Mouse (Mus musculus) liver, adult 2 months (tissue): ENCODE data around the gene Ebf1. TPM values are rescaled to one million over a fixed set of nuclear protein-coding genes. Genes with fewer than 3 reads are reported as not detected.

ENCODE experiments used
- DNase-seq: peaks from one replicate; pipeline ENCODE4 v3.0.0-alpha.2; 2011; ENCODE audit warnings: low read depth, low spot score; ENCODE audit errors: extremely low read depth
- H3K27ac ChIP-seq: fragments of 200-500 bp; replicated peaks from 2 replicates; pipeline ENCODE4 v1.5.1; 2012; ENCODE audit warnings: low read depth, mild to moderate bottlenecking, control low read depth, inconsistent platforms, low read length; ENCODE audit not compliant: insufficient read depth
- H3K27me3 ChIP-seq: fragments of 200-500 bp; 2 replicates; pipeline ENCODE4 v1.6.1; 2012; ENCODE audit warnings: mild to moderate bottlenecking, moderate library complexity, low read length, inconsistent platforms; ENCODE audit not compliant: control insufficient read depth, insufficient read depth
- H3K36me3 ChIP-seq: fragments of 200-500 bp; 2 replicates; pipeline ENCODE4 v1.6.1; 2012; ENCODE audit warnings: low read length, inconsistent platforms; ENCODE audit not compliant: control insufficient read depth, insufficient read depth
- H3K4me1 ChIP-seq: fragments of 200-500 bp; 2 replicates; pipeline ENCODE4 v1.6.1; 2011; ENCODE audit warnings: low read length; ENCODE audit not compliant: control insufficient read depth, insufficient read depth
- H3K4me3 ChIP-seq: fragments of 200-500 bp; 2 replicates; pipeline ENCODE4 v1.5.1; 2011; ENCODE audit warnings: low read depth, mild to moderate bottlenecking, control low read depth, low read length, moderate library complexity; ENCODE audit not compliant: insufficient read depth
- H3K79me2 ChIP-seq: fragments of 200-500 bp; 2 replicates; pipeline ENCODE4 v1.6.1; 2012; ENCODE audit warnings: inconsistent platforms, mild to moderate bottlenecking, low read length, moderate library complexity; ENCODE audit not compliant: control insufficient read depth, insufficient read depth
- H3K9ac ChIP-seq: fragments of 200-500 bp; 2 replicates; pipeline ENCODE4 v1.6.1; 2012; ENCODE audit warnings: low read depth, mild to moderate bottlenecking, control low read depth, inconsistent platforms, low read length
- CTCF ChIP-seq: fragments of 200-500 bp; IDR thresholded peaks from 2 replicates; pipeline ENCODE4 v1.5.1; 2011; ENCODE audit warnings: low read depth, low read length, control low read depth
- POLR2A ChIP-seq: fragments of 200-500 bp; IDR thresholded peaks from 2 replicates; pipeline ENCODE4 v1.6.1; 2011; ENCODE audit warnings: low read length, control low read depth; ENCODE audit not compliant: insufficient read depth; ENCODE audit errors: extremely low read depth
- WGBS: fragments of 180-500 bp; shearing (Covaris S2); methylation state at CpG from one replicate; pipeline ENCODE4 v1.1.7; 2018; 5-methylcytosine and 5-hydroxymethylcytosine counted together
- polyA plus RNA-seq: library from polyadenylated mRNA; depleted of rRNA; stranded (reverse); fragments of >200 nt; gene quantifications from 2 replicates; pipeline ENCODE4 v1.2.3, GENCODE M21; 2012
- total RNA-seq: library from RNA; depleted of rRNA; stranded (reverse); fragments of >200 nt; gene quantifications from 2 replicates; pipeline ENCODE4 v1.2.3, GENCODE M21; 2014

Gene Ebf1
- total and polyA plus RNA-seq, 2 experiments = 0.23 to 0.37 TPM

GRCm38 (mm10) chr11:44707381-44708289 lies 90.5 kb downstream of the Ebf1 start:
- WGBS = 30% methylated on average over 13 of the region's 13 CpGs
- H3K4me3 ChIP-seq = no peak overlapping the region

GRCm38 (mm10) chr11:44708290-44708685 lies 91.2 kb downstream of the Ebf1 start:
- no peak overlapping the region for H3K27ac ChIP-seq
- no peak for DNase-seq
- no peaks in the 10 kb centered on the region for H3K79me2 ChIP-seq
- no peak overlapping the region for H3K4me3 ChIP-seq
- H3K9ac ChIP-seq = no peak overlapping the region
- 68% methylated on average over 6 of the region's 6 CpGs for WGBS
- H3K27me3 ChIP-seq = no peaks in the 10 kb centered on the region
- no peaks in the 10 kb centered on the region for H3K36me3 ChIP-seq
- H3K4me1 ChIP-seq = no peaks in the 10 kb centered on the region
- TF ChIP-seq CTCF (no peak), POLR2A (no peak)

More at GRCm38 (mm10) chr11:44707381-44708289, 90.5 kb downstream of the Ebf1 start:
- Histone ChIP-seq H3K27ac (no peak overlapping the region), H3K36me3 (no peaks in the 10 kb centered on the region), H3K27me3 (no peaks in the 10 kb centered on the region), H3K79me2 (no peaks in the 10 kb centered on the region), H3K9ac (no peak overlapping the region), H3K4me1 (no peaks in the 10 kb centered on the region)
- DNase-seq = no peak
- TF ChIP-seq CTCF = no peak

- H3K4me1 ChIP-seq = no peaks in the 10 kb centered on the region
- TF ChIP-seq POLR2A = no peak
- no peak for DNase-seq
- no peaks in the 10 kb centered on the region for H3K36me3 ChIP-seq
- no peak overlapping the region for H3K4me3 ChIP-seq
- no peaks in the 10 kb centered on the region for H3K27me3 ChIP-seq
- H3K79me2 ChIP-seq = no peaks in the 10 kb centered on the region
- H3K27ac ChIP-seq = no peak overlapping the region
- no peak overlapping the region for H3K9ac ChIP-seq
Observed at GRCm38 (mm10) chr11:44709073-44709618, 92.0 kb downstream of the Ebf1 start.

- Histone ChIP-seq H3K27ac (no peak overlapping the region), H3K36me3 (no peaks in the 10 kb centered on the region), H3K27me3 (no peaks in the 10 kb centered on the region), H3K9ac (no peak overlapping the region), H3K4me1 (no peaks in the 10 kb centered on the region), H3K4me3 (no peak overlapping the region), H3K79me2 (no peaks in the 10 kb centered on the region)
- 79% methylated on average over 6 of the region's 6 CpGs for WGBS
- no peak for DNase-seq
- TF ChIP-seq CTCF = no peak
Observed at GRCm38 (mm10) chr11:44709869-44710460, 92.8 kb downstream of the Ebf1 start.

GRCm38 (mm10) chr11:44710861-44711260 lies 93.7 kb downstream of the Ebf1 start:
- no peak overlapping the region for H3K27ac ChIP-seq
- H3K4me3 ChIP-seq = no peak overlapping the region
- no peak for TF ChIP-seq POLR2A
- TF ChIP-seq CTCF = no peak
- no peaks in the 10 kb centered on the region for H3K27me3 ChIP-seq
- H3K79me2 ChIP-seq = no peaks in the 10 kb centered on the region
- DNase-seq = no peak
- no peak overlapping the region for H3K9ac ChIP-seq
- no peaks in the 10 kb centered on the region for H3K36me3 ChIP-seq
- H3K4me1 ChIP-seq = no peaks in the 10 kb centered on the region

GRCm38 (mm10) chr11:44714188-44714587 lies 97.1 kb downstream of the Ebf1 start:
- no peak overlapping the region for H3K27ac ChIP-seq
- DNase-seq = no peak
- H3K36me3 ChIP-seq = no peaks in the 10 kb centered on the region
- TF ChIP-seq POLR2A (no peak), CTCF (no peak)
- no peaks in the 10 kb centered on the region for H3K27me3 ChIP-seq
- 83% methylated on average over 5 of the region's 5 CpGs for WGBS
- no peaks in the 10 kb centered on the region for H3K79me2 ChIP-seq
- H3K4me1 ChIP-seq = no peaks in the 10 kb centered on the region
- no peak overlapping the region for H3K4me3 ChIP-seq
- no peak overlapping the region for H3K9ac ChIP-seq
